Mouse (Mus musculus): Measurements from ENCODE around the gene Unc13d. TPM values are rescaled to one million over a fixed set of nuclear protein-coding genes. Genes with fewer than 3 reads are reported as not detected.
A peak's percentile ranks its signal among the peaks of the same experiment; 100 is the strongest.
"Not testable (repeated sequence)": the region's sequence is repeated elsewhere in the genome, so short reads cannot be mapped to it uniquely, and the experiment has no call there.

Unc13d gene
- polyA plus RNA-seq, 1 experiment from 2014 or later = 8.0 TPM

DNA sequence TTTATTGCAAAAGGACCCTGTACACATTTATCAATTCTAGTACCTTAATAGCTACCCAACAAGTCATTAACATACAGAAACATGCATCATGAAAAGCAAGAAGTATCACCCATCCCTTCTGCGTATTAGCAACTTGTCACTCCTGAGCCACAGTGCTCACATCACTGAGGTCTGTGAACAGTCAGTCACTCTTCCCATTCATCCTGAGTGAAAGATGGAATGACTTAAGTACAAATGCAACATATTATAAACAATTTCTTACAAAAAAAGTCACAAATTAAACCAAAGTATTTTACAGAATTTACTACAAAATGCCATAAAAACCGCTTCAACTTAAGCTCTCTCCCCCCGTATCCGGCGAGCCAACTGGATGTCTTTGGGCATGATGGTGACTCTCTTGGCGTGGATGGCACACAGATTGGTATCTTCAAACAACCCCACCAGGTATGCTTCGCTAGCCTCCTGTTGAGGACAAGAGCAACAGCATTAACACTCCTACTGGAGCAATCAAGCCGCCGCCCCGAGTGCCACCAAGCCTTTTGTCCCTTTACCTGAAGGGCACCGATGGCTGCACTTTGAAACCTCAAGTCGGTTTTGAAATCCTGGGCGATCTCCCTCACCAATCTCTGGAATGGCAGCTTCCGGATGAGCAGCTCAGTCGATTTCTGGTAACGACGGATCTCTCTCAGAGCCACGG is 54.5 kb downstream of the Unc13d start:
- not testable (repeated sequence) for H3K4me1 ChIP-seq; ATAC-seq (ENCODE audit: insufficient read depth, low FRiP score, low read depth); H3K36me3 ChIP-seq; H3K9me3 ChIP-seq; H3K27me3 ChIP-seq (replicated peaks)
- Histone ChIP-seq H3K9ac (peak overlapping the region; percentile 97), H3K4me3 (replicated peaks) (peak overlapping the region; percentile 80), H3K27ac (peak overlapping the region; percentile 98), H3K4me2 (peak overlapping the region; percentile 54)
- 2% methylated on average over 18 of the region's 18 CpGs for WGBS

DNA sequence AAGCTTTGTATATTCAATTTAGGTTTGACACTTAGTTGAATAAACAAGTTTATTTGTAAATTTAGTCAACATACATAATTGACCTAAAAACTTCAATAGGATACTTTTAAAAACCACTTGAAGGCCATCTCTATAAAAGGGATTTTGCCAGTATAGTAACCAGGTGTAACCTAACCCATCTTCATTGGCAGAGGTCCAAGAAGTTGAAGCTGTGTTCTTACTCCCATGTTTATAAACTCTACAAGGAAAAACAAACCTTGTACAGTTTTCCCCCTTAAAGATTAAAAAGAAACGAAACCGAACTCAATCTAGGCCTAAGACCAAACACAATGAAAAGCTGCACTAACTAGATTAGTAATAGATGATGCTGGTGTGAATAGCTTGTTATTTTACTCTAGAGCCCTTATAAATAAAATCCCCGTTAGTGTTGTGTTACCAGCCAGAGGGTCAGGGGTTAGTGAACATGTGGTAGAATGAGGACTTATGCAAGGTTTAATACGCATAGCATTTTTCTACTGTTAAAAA is 55.4 kb downstream of the Unc13d start:
- no peak overlapping the region for H3K27ac ChIP-seq
- peak overlapping the region; percentile 26 for H3K4me3 ChIP-seq (replicated peaks)
- no peak overlapping the region for H3K9ac ChIP-seq
- 47% methylated on average over 4 of the region's 4 CpGs for WGBS
- H3K4me1 ChIP-seq = no peaks in the 10 kb centered on the region
- no peaks in the 10 kb centered on the region for H3K27me3 ChIP-seq (replicated peaks)
- no peaks in the 10 kb centered on the region for H3K9me3 ChIP-seq
- no peak for ATAC-seq (ENCODE audit: insufficient read depth, low FRiP score, low read depth)
- H3K36me3 ChIP-seq = peaks cover 3% of the 10 kb centered on the region; the same call in 1 of the 2 replicates
- H3K4me2 ChIP-seq = peak overlapping the region; percentile 51

DNA sequence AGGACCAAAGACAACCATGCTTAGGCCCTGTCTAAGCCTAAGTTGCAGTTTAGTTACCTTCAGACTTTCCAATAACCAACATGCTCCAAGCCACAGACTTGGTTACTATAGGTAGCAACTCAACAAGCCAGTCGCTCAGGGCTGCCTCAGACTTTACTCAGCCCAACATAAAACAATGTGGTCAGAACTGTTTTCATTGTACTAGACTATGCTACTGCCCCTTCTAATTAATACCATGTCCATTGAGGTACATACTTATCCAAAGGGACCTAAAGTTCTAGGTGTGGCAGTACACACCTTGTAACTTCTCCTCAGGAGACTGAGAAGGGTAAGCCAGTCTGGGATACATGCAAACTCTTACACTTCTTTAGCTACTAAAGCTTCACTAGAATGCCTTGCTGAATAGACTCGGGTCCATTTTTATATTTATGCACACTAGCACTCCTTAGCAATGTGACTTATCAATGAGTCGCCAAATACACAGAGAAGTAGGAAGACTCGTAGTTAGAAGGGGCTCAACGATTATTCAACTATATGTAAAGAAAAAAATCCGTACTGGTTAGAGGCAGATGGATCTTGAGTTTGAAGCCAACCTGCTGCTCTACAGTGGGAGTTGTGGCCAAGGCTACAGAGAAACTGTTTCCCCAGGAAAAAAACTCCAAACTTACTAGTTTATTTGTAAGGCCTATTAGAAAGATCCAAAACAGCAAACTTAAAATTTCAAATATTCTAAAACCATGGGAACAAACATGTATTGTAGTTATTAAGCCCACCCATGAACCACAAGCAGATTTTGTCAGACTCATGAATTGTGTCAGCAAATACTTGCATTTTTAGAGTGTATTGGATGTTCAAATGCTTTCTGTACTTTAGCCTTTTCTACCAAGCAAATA is 56.2 kb downstream of the Unc13d start:
- H3K9ac ChIP-seq = no peak overlapping the region
- no peak overlapping the region; the same call in 1 of the 2 replicates for H3K4me2 ChIP-seq
- peak overlapping the region; percentile 8; the same call in 1 of the 2 replicates for H3K27ac ChIP-seq
- peaks cover 3% of the 10 kb centered on the region; the same call in 1 of the 2 replicates for H3K36me3 ChIP-seq
- H3K4me3 ChIP-seq (replicated peaks) = no peak overlapping the region
- ATAC-seq (ENCODE audit: insufficient read depth, low FRiP score, low read depth) = no peak
- no peaks in the 10 kb centered on the region for H3K9me3 ChIP-seq
- H3K27me3 ChIP-seq (replicated peaks) = no peaks in the 10 kb centered on the region
- H3K4me1 ChIP-seq = no peaks in the 10 kb centered on the region
- WGBS = 60% methylated on average over 6 of the region's 6 CpGs

DNA sequence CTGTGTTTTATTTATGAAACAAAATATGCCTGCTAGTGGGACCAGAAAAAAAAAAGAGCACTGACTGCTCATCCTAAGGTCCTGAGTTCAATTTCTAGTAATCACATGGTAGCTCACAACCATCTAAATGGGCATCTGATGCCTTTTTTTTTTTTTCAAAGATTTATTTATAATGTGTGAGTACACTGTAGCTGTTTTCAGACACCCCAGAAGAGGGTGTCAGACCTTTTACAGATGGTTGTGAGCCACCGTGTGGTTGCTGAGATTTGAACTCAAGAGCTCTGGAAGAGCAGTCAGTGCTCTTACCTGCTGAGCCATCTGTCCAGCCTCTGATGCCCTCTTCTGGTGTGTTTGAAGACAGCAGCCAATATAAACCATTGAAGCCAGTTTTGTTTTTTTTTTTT is 57.2 kb downstream of the Unc13d start:
- Histone ChIP-seq H3K9me3 (no peaks in the 10 kb centered on the region), H3K9ac (no peak overlapping the region), H3K27ac (no peak overlapping the region), H3K4me1 (no peaks in the 10 kb centered on the region), H3K4me2 (no peak overlapping the region), H3K27me3 (replicated peaks) (no peaks in the 10 kb centered on the region), H3K36me3 (peaks cover 3% of the 10 kb centered on the region; the same call in 1 of the 2 replicates), H3K4me3 (replicated peaks) (no peak overlapping the region)
- WGBS = 32% methylated on average over 1 of the region's 1 CpGs
- ATAC-seq (ENCODE audit: insufficient read depth, low FRiP score, low read depth) = no peak

DNA sequence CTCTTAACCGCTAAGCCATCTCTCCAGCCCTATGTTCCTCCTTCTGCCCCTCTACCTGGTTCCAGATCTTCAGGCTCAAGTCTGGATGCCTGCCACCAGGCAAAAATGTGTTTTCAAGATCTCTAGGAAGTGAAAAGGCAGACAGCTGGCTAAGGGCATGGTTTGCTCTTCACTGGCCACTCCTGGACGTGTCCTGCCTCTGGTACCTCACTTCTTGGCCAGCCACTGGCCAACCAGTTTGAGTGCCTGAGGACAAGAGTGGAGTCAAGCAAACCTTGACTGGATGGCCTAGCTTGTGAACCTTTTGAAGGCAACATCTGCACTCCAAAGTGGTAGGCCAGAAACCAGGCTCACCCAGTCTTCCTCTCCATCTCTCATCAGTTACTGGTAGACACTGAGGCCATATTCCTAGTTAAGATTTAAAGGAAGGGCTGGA is 57.8 kb downstream of the Unc13d start:
- Histone ChIP-seq H3K9me3 (no peaks in the 10 kb centered on the region), H3K27me3 (replicated peaks) (no peaks in the 10 kb centered on the region), H3K4me2 (no peak overlapping the region), H3K9ac (no peak overlapping the region), H3K36me3 (peaks cover 3% of the 10 kb centered on the region; the same call in 1 of the 2 replicates), H3K4me1 (no peaks in the 10 kb centered on the region), H3K27ac (no peak overlapping the region; the same call in 1 of the 2 replicates), H3K4me3 (replicated peaks) (no peak overlapping the region)
- no peak for ATAC-seq (ENCODE audit: insufficient read depth, low FRiP score, low read depth)
- WGBS = 75% methylated on average over 2 of the region's 2 CpGs

DNA sequence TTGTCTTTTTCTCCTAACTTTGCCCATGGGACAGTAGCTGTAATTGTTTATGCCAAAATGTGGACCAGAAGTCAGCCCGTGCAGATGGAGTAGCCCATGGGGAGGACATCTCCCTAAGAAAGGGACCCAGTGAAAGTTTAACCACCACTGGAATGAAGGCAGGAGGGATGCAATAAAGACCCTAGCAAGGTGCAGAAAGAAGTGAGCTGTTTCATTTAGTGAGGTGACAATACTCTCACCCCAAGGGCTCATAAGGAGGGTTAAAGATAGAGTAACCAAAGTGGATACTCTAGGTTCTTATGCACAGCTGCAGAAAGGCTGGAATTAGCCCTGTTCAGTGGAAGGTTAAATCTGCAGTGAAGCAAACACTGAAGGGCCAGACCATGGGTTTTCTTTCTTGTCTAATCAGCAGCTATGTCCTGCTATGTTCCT is 58.4 kb downstream of the Unc13d start:
- H3K4me2 ChIP-seq = no peak overlapping the region
- H3K9ac ChIP-seq = no peak overlapping the region
- 46% methylated on average over 1 of the region's 1 CpGs for WGBS
- H3K9me3 ChIP-seq = no peaks in the 10 kb centered on the region
- no peak overlapping the region for H3K27ac ChIP-seq
- H3K4me3 ChIP-seq (replicated peaks) = no peak overlapping the region
- no peaks in the 10 kb centered on the region for H3K4me1 ChIP-seq
- no peaks in the 10 kb centered on the region for H3K27me3 ChIP-seq (replicated peaks)
- ATAC-seq (ENCODE audit: insufficient read depth, low FRiP score, low read depth) = no peak
- H3K36me3 ChIP-seq = peaks cover 3% of the 10 kb centered on the region; the same call in 1 of the 2 replicates

DNA sequence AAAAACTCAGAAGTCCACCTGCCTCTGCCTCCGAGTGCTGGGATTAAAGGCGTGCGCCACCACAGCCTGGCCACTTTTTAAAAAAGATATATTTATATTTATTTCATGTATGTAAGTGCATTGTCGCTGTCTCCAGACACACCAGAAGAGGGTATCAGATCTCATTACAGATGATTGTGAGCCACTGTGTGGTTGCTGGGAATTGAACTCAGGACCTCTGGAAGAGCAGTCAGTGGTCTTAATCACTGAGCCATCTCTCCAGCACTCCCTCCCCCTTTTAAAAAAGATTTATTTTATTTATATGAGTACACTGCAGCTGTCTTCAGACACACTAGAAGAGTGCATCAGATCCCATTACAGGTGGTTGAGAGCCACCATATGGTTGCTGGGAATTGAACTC is 58.9 kb downstream of the Unc13d start:
- H3K36me3 ChIP-seq; H3K9me3 ChIP-seq; H3K27ac ChIP-seq; H3K9ac ChIP-seq; H3K27me3 ChIP-seq (replicated peaks); ATAC-seq (ENCODE audit: insufficient read depth, low FRiP score, low read depth); H3K4me3 ChIP-seq (replicated peaks); H3K4me1 ChIP-seq; H3K4me2 ChIP-seq: not testable (repeated sequence)
- WGBS = 85% methylated on average over 4 of the region's 4 CpGs

DNA sequence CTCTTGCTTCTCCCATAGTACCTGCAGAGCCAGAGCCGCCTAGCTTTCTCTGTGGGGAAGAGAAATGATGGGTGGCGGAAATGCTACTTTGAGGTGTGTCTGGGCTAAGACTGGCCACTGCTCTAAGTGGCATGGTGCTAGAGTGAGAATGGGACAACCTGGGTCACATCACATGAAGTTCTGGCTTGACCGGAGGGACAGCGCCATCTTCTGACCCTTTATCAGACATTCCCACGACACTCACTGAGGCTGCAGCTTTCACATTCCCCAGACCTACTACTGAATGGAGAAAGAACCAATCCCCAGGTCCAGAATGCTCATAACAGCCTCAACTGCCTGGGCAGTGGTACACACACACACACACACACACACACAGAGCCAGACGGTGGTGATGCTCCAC is 59.7 kb downstream of the Unc13d start:
- WGBS = 36% methylated on average over 6 of the region's 6 CpGs
- ATAC-seq (ENCODE audit: insufficient read depth, low FRiP score, low read depth) = no peak

DNA sequence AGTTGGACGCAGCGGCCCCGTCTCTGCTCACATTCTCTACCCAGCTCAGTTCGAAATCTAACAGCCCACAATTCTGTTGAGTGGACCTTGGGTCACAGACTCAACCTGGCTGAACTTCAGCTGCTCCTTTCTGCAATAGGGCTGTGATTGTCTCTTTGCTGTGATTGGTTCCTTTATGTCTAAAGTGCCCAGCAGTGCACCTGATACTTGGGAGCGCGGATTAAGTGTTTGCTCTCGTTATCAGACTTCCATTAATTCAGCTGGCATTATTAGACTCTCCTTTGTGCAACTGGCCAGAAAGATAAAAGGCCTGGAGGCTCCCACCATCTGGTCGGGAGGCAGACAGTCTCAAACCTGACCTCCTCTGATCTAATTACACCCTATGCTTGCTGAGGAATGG is 62.9 kb downstream of the Unc13d start:
- Histone ChIP-seq H3K36me3 (0 out of 2 replicates have a peak, but pooled peaks cover 3% of the 10 kb centered on the region), H3K4me1 (peaks cover 12% of the 10 kb centered on the region; the same call in 1 of the 2 replicates), H3K9ac (no peak overlapping the region), H3K4me2 (no peak overlapping the region; the same call in 1 of the 2 replicates), H3K27ac (peak overlapping the region; percentile 45; the same call in 1 of the 2 replicates), H3K9me3 (no peaks in the 10 kb centered on the region), H3K4me3 (replicated peaks) (no peak overlapping the region), H3K27me3 (replicated peaks) (no peaks in the 10 kb centered on the region)
- peak; percentile 29 for ATAC-seq (ENCODE audit: insufficient read depth, low FRiP score, low read depth)
- 51% methylated on average over 8 of the region's 8 CpGs for WGBS

More for the DNA sequence above, 59.7 kb downstream of the Unc13d start:
- Histone ChIP-seq H3K36me3 (peaks cover 3% of the 10 kb centered on the region; the same call in 1 of the 2 replicates), H3K9me3 (no peaks in the 10 kb centered on the region), H3K27me3 (replicated peaks) (no peaks in the 10 kb centered on the region), H3K27ac (no peak overlapping the region), H3K4me3 (replicated peaks) (no peak overlapping the region), H3K4me1 (peaks cover 1% of the 10 kb centered on the region; the same call in 1 of the 2 replicates), H3K9ac (no peak overlapping the region), H3K4me2 (no peak overlapping the region)

DNA sequence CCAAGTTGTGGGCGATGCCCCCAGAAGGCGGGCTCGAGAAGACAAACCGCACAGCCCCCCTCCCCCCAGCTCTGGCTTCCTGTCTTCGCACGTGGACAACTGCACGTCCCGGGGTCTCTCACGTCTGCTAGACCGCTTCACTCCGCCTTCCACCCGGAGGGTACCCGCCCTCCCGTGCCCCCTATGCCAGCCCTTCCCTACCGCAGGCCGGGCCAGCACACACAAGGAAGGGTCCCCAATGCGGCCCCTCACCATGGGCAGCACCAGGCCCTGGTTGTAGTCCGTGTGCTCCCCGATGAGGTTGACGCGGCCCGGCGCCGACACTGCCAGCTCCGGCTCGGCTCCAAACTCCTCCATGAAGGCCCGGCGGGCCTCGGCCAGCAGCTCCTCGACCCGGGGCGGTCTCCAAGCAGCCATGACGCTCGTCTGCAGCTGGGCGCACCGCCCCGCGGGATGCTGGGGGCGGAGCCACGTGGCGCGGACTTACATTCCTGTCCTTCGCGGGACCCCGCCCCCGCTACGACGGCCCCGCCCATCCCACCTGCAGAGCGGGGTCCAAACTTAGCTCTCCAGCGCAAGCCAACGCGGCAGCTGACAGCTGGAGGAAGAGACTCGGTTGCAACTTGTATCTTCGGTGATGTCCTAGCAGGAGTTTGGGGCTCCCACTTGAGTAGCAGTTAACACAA is 65.4 kb downstream of the Unc13d start, which contains the start of gene Galk1:
TSS of gene Galk1 (minus strand) at position 458 of the 686 bp plus-strand sequence.
- WGBS = under 1% methylated on average over 55 of the region's 55 CpGs
- Histone ChIP-seq H3K4me1 (peaks cover 12% of the 10 kb centered on the region; the same call in 1 of the 2 replicates), H3K4me2 (peak within 1 kb of the TSS; percentile 84), H3K9ac (peak within 1 kb of the TSS; percentile 76), H3K27ac (peak within 1 kb of the TSS; percentile 94), H3K4me3 (replicated peaks) (peak within 1 kb of the TSS; percentile 67), H3K36me3 (peaks cover 9% of the 10 kb centered on the region; the same call in 1 of the 2 replicates), H3K9me3 (no peaks in the 10 kb centered on the region), H3K27me3 (replicated peaks) (no peaks in the 10 kb centered on the region)
- peak; percentile 85 for ATAC-seq (ENCODE audit: insufficient read depth, low FRiP score, low read depth)
